Mouse (Mus musculus): ENCODE measurements around the gene Ppp1r9b.

The Ppp1r9b gene

DNA sequence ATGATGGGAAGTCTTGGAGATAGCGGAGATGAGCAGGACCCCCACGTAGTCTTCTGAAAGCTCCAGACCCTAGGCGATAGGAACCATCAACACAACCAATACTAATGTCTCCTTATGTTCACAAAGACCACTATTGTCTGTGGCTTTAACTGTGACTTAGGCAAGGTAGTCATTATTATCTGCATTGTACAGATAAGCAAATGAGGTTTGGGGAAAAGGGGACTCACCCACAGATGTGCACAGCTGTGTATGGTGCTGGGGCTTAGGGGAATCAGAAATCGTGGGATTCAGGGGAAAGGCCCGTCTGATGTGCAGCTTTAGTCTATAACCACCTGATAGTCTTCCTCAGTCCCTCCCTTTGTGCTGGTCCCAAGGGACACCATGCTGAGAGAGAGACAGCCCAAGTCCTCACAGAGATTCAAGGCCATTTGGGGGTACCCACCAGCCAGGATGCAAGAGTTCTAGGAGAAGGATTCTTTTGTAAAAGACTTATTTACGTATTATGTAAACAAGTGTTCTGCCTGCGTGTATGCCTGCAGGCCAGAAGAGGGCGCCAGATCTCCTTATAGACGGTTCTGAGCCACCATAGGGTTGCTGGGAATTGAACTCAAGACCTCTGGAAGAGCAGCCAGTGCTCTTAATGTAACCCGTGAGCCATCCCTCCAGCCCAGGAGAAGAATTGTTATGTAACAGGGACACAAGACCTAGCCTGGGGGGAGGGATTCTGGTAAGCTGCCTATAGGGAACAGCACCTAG lies 31.6 kb downstream of the Ppp1r9b start:
- DNase-seq (ENCODE audit: low spot score in 2 of 2): no peak

DNA sequence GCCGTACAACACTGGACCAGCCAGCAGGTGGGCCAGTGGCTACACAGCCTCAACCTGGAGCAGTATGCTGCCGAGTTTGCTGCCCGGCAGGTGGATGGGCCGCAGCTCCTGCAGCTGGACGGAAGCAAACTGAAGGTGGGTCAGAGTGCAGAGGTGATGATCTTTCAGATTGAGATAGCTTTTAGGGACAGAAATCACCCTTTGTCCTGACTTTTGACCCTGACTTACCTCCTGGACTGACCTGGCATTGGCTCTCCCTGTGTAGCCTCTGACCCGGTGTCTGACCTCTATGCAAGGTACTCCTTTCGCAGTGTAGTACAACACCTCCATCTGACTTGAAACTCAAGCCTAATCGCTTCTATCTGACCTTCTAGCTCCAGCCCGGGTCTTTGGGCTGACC lies 32.6 kb downstream of the Ppp1r9b start:
- no peak for DNase-seq (ENCODE audit: low spot score in 2 of 2)

DNA sequence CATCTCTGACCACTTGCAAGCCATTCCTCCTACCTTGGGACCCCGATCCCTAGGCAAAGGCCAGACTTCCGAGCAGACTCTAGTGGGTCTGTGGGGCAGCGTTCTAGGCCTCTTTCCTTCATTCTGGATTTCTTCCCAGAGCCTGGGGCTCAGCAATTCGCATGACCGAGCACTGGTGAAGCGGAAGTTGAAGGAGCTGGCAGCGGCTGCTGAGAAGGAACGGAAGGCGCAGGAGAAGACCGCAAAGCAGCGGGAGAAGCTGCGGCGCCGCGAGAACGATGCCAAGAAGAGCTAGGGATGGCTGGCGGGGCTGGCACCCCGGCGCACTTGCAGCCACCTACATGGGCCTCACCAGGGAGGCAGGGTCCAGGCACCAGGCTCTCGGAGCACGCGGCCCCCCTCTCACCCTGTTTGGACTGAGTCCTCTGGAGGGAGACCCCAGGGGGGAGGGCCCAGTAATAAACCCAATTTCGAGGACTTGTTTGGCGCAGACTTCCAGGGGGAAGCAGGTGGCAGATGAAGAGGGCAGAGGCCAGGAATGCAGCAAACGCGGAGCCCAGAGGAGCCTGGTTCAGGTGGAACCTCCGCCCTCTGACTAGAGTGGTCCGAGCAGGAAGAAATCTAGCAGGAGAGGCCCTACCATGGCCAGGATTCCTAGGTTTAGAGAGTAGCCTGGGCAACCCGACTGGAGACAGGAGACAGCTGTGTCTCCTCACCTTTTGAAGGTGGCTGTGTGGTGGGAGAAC lies 33.8 kb downstream of the Ppp1r9b start:
- DNase-seq (ENCODE audit: low spot score in 2 of 2): no peak

DNA sequence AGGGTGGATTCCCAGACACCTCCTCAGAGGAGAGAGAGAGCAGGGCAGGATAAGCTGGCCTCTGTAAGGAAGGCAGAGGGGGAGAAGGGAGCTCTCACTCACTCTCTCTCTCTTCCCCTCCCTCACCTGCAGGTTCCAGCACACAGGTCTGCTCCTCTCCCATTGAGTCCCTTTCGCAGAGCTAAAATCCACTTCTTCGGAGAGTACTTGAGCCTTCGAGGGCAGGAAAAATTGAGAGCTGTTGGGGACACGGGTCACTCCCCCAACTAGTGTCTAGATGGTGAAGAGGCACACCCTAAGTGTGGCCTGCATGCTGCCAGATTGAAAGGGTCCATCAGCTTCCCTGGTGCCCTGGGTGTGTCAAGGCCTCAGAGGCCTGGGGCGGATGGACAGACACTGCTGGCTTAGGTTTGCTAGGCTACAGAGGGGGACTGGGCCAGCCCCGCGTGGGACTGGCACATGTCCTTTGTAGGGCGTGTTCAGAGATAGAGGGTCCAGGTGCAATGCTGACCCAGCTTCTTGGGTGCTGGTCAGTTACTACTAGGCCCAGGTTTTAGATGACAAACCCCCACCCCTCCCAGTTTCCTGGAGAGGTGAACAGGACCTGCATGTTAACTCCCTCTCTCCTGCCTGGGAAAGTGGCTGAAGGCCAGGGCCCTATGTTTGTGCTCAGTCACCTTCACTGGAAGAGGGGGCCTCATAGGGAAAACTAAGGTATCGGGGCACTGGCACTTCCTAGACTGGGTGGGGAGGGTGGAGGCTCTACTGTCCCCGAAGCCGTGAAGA lies 34.6 kb downstream of the Ppp1r9b start:
- no peak for DNase-seq (ENCODE audit: low spot score in 2 of 2)

DNA sequence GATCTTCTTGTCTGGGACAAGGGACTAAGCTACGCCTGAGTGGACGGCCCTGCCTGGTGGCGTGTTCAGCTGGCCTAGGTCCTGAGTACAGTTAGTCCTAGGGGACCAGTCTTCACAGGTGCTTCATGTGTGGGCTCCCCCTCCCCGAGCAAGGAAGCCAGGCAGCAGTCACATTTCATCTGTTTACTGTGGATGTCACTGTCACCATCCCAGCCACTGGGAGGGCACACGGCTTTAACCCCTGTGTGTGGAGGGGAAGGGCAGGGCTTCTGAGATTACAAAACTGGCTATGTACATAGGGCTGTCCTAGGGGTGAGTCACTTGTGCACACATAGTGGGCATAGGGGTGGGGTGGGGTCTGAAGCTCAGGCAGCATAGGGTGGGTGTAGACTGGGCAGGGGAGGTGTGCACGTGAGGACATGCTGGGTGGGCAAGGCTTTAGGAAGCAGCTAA lies 35.3 kb downstream of the Ppp1r9b start:
- DNase-seq (ENCODE audit: low spot score in 2 of 2): no peak

DNA sequence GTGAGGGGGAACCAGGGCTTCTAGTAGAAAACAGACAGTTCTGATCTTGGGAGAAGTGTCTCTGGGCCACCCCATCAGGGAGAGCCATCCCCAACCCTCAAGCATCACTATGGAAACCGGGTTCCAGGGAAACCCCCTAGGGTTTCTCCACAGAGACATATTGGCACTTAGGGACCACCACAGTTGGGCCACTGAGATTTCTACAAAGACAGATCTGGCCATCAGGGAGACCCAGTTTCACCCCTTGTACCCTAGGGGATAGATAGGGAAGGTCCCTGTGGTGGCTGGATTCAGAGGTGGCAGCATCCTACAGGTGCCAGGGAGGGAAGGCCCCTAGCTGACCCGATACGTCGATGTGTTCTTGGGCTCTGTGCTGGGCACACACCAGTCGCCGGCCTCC lies 36.0 kb downstream of the Ppp1r9b start:
- no peak for DNase-seq (ENCODE audit: low spot score in 2 of 2)

DNA sequence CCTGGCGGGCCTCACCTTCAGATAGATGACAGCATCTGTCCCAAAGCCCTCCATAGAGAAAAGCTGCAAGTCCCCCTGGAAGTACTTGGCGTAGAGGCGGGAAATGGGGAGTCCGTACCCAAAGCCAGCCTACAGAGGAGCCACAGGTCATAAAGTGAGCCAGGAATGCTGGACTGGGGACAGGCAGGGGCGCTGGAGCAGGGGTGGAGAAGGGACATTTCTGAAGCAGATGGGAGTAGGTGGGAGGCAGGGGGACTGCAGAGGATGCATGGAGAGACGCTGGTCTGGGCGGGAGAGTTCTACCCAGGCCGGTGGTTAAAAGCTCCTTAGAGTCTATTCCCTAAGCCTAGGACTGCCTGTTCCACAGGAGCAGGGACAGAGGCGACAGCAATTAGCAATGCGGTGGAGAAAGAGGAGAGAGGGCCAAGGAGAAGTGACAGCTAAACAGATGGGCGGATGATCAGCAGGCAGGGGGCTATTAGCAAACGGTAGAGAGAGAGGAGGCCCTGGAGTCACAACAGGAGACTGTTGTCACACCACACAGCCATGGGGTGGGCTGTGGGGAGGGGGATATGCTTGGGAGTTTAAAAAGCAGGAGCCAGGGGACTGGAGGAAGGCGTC lies 37.1 kb downstream of the Ppp1r9b start:
- DNase-seq (ENCODE audit: low spot score in 2 of 2): no peak

DNA sequence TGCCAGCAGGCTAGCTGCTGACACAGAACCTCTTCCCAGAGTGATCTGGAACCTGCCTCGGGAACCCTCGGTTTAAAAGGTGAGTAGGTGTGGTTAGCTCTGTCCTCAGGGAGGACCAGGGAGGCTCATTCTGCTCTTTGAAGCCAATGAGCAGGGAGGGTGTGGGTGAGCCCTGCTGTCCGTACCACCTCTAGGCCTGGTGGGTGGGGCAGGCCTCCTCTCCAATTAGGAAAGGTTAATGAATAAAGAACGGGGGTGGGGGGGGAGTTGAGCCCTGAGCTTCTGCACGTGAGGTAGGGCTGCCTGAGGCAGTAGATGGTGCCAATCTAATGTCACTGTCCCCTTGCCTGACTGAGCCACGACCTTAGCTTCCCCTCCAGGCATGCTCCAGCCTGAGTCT lies 42.1 kb downstream of the Ppp1r9b start:
- DNase-seq (ENCODE audit: low spot score in 2 of 2): no peak

DNA sequence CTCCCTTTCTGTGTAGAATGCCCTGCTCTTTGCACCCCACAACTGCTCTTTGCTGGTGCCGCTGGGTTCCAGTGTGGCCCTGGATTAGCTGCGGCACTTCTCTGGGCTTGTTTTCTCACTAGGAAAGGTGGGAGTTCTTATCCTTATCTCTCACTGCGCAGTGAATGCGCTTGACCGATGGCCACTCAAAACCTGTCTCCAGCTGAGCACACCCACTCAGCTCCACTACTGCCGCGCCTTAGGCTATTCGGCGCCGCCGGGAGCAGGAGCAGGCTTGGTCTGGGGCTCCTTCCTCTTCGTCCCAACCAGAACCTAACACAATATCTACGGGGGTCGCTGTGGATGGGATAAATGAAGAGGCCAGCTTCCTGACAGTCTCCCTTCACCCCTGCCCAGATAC lies 42.8 kb downstream of the Ppp1r9b start:
- no peak for DNase-seq (ENCODE audit: low spot score in 2 of 2)

DNA sequence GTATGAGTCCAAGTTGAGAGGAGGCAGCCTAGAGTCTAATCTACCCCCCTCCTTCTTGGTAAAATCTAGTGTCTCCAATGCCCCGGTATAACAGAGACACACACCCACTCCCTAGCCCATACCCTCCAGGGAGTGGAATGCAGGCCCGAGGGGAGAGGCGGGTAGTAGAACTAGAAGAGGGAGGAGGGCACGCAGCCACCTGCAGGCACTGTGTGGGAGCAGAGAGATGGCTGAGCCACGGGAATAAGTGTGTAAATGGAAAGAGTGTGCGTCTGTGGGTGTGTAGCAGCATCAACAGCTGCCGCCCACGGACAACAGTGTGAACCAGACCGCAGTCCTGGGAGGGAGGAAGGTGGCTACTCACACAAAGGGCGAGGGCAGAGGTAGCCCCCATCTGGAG lies 44.1 kb downstream of the Ppp1r9b start:
- DNase-seq (ENCODE audit: low spot score in 2 of 2): no peak

DNA sequence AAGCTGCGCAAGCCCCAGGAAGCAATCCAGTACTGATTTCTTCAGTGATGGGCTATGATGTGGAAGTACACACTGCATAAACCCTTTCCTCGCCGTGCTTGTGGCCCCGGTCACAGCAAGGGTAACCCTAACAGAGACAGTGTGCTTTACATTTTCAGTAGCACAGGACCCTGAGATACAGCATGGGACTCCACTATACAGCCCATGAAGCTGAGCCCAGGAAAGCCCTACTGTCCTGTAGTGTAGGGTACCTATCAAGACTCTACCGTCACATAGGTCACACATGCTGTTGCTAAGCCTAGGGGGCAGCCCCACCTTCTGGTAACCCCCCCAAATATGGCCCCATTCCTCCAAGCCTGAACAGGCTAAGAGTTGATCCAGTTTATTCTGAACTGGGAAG lies 45.7 kb downstream of the Ppp1r9b start:
- no peak for DNase-seq (ENCODE audit: low spot score in 2 of 2)

DNA sequence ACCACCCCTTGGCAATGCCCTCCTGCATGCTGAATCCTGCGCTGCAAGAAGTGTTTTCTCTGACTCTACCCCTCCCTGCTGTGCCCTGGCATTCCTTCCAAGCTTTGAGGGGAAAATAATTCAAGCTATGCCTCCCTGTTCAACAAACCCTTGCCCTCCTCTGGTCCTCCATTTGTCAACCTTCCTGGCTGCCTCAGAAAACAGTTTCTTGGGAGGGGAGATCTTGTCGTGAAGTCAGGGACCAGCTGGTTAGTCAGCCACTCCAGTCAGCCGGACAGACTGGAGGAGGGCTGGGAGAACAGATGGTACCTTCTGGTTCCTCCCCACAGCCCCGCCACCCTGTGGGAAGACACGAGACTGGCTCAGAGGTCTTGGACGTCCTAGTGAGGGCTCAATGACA lies 46.5 kb downstream of the Ppp1r9b start:
- no peak for DNase-seq (ENCODE audit: low spot score in 2 of 2)

DNA sequence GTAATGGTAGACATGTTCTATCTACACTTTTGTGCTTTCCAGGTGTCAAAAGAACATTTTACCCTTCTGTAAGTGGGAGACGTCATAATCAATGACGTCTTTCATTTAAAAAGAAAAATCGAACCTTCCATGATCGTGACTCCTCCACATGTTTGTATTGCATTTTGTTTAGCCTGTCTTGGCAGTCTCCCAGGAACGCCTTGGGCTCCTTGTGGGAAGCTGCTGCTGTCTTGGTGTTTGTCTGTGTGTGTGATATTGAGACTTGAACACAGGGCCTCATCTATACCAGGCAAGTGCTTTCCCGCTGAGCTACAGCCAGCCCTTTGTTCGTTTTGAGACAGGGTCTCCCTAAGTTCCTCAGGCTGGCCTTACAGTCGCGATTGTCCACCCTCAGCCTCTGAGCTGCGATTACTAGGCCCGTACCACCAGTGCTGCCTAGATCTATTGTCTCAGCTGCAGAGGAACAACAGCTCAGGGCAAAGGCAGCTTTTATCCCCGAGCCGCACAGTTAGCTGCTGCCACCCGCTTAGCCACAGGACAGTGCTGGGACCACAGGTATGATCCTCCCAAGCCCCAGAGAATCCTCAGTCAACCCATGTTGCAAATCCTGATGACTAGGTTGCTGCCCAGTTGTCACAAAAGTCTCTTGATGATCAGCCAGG lies 47.5 kb downstream of the Ppp1r9b start:
- no peak for DNase-seq (ENCODE audit: low spot score in 2 of 2)

DNA sequence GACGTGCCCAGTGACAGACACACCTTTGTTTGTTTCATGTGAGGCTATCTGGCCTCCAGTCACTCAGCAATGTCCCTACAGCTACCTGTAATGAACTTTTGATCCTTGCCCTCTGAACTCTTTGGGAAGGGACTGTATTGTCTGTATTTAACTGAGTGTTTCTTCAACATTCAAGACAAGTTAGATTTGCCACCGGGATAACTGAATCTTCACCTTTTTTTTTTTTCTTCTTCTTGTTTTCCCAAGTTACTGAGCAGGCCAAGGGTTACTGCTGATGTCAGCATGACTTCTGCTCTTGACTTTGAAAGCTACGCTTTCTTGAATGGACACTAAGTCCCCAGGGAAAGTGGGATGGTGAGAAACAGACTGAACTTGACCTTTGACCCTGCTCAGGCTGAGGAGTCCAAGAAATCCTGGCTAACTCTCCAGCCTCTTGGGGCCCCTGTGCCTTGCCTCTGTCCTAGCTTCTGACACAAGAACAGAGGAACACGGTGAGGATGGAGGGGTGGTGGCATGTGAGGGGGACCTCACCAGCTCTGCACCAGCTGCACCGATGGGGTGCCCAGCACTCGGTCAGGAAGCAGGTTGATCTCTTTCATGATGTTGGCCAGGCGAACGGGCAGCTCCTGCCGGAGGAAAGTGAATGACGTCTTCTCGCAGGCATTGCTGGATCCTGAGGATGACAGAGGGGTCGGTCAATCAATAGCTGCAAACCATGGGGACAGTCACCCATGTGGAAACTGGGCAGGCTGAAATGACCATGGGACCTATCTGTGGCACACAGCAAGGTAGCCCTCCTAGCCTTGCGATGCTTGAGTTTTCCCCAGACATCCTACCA lies 48.2 kb downstream of the Ppp1r9b start:
- DNase-seq (ENCODE audit: low spot score in 2 of 2): peak in 1 of 2 experiments; percentile 25

DNA sequence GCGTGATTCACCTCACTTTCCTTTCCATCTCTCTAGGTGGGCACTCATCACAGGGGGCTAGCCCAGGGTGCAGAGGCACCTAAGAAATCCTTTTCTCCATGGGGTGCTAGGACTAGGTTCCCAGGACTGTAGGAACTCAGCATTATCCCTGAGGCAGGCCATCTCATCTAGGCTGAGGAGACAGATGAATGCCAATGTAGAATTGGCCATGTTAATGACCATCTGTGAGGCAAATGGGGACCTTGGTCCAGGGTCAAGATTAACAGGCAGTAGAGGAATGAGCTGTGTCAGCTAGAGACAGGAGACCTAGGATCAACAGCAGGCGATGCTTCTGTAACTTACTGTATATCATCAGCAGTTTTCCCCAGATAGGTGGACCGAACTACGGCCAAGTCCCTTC lies 48.9 kb downstream of the Ppp1r9b start:
- no peak for DNase-seq (ENCODE audit: low spot score in 2 of 2)

DNA sequence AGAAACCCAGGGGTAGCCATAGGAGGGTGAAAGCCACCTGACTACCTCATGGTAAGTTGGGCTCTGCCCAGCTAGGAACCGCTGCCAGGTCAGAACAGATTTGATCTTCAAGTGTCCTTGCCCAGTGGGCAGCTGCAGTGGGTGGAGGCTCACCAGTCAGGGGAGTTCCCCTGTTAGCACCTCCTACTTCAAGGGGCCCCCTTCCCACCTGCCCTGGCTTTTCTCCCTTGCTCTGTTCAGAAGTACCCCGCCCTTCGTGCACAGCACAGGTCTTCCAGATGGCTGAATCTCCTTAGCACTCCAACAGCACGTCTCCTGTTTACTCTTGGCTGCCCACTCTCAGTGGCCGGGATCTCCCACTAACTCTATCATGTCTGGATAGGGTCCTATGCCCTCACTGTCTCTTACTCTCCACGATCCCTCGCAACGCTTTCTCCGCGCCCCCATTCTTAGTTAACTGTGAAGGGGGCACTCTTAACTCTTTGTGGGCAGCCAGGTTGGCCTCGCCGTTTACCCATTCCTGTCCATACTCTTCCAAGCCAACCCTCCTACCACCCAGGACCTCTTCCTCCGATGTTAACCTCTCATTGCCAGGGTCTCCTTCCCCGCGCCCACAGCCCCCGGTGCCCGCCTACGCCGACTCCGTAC lies 49.8 kb downstream of the Ppp1r9b start:
- DNase-seq (ENCODE audit: low spot score in 2 of 2): peak; percentile 82 to 88

DNA sequence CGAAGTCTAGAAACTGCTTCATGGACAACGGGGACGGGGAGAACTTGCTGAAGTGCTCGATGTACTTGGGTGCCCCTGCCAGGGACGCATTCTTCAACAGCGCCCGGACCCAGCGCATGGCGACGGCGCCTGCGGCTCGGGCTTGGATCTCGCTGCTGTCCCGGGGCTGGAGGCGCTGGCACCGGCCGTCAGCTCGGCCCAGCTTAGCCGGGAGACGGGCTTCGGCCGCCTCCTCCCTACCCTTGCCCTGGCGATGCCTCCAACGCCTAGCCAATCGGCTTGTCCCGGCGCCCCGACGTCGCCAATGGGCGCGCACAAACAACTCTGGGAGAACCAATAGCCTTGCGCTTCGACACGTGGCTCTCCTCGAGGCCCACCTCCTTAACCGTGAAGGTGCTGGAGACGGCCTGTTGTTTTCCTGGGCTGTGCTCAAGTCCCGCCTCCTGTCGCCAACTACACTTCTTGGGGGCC lies 50.3 kb downstream of the Ppp1r9b start, which contains the start of gene Pdk2:
Gene Pdk2, minus strand, starts transcription at position 216 of the 471 bp plus-strand sequence.
- peak; percentile 98 for DNase-seq (ENCODE audit: low spot score in 2 of 2)

DNA sequence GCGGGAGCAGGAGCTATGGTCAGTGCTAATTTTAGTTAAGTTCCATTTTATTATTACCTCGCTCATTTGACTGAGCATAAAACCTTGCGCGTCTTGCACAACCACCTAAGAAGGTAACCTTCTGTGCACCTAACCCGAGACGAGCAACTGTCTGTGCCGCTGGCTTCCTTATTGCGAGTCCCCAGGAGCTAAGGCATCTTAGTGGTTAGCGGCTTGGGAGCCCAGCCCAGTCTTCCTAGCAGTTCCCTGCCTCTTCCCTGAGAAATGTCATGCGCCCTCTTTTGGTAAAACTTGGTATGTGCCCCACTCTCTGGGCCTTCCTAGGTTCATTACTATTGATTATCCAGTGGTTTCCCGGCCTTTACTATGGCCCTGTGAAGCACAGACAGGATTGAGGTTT lies 51.3 kb downstream of the Ppp1r9b start:
- DNase-seq (ENCODE audit: low spot score in 2 of 2): peak; percentile 83 to 87

DNA sequence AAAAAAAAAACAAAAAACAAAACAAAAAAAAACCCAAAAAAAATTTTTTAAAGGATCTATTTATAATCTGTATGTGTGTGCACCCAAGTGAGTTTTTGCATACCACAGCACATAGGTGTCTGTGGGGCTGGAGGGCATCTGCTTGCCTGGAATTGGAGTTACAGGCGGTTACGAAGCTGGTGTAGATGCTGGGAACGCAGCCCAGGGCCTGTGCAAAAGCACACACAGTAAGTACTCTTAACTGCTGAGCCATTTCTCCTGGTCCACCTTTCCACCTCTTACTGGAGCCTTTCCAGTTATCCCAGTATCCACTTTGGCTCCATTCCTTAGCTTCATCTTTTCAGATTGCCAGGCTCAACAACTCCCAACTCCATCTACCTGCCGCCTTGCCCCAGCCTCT lies 52.2 kb downstream of the Ppp1r9b start:
- DNase-seq (ENCODE audit: low spot score in 2 of 2): no peak

DNA sequence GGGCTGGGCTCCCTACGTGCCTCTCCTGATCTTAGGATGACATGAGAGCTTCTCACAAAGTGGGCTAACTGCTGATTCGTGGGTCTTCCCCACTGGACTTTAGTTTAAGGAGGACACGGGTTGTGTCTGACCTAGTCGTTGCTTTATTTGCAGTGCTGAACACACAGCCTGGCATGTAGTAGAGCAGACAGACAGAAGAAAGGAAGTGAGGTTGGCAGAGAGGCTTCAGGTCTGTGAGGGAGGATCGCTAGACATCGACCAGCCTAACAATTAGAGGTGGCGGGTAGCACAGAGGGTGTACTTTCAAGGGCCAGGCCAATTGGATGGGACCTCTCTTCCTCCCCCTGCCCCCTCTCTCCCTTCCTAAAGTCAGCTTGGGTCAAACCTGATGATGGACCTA lies 52.8 kb downstream of the Ppp1r9b start:
- DNase-seq (ENCODE audit: low spot score in 2 of 2): no peak
